Mouse (Mus musculus) ES-E14 (cell line): ENCODE results near the gene Mcm5. TPM values are rescaled to one million over a fixed set of nuclear protein-coding genes. Genes with fewer than 3 reads are reported as not detected.

ENCODE experiments used
- DNase-seq: peaks from one replicate; pipeline ENCODE4 v3.0.0-alpha.2; 2013; ENCODE audit warnings: low read depth, low spot score
- H3K27ac ChIP-seq: 2 replicates; pipeline ENCODE4 v1.5.1; 2012; ENCODE audit warnings: low read depth, mild to moderate bottlenecking, low read length, moderate library complexity, mixed read lengths; ENCODE audit not compliant: poor library complexity, insufficient read depth, severe bottlenecking
- H3K36me3 ChIP-seq: 2 replicates; pipeline ENCODE4 v1.6.1; 2012; ENCODE audit warnings: mild to moderate bottlenecking, low read length, moderate library complexity, mixed read lengths; ENCODE audit not compliant: control insufficient read depth, poor library complexity, insufficient read depth, severe bottlenecking
- H3K4me1 ChIP-seq, 2 experiments: fragments of 150-350 bp in 1 of 2; sonication (generic) in 1 of 2; 2 replicates each; pipeline ENCODE4 v1.6.1; 2012; ENCODE audit warnings: low read length in 2 of 2, mild to moderate bottlenecking in 1 of 2, mixed read lengths in 1 of 2; ENCODE audit not compliant: control insufficient read depth in 2 of 2, insufficient read depth in 2 of 2, poor library complexity in 1 of 2
- H3K4me3 ChIP-seq, 2 experiments: fragments of 150-350 bp in 1 of 2; sonication (generic) in 1 of 2; 2 replicates each; pipeline ENCODE4 v1.5.1; 2012; ENCODE audit warnings: low read length in 2 of 2, low read depth in 1 of 2, mild to moderate bottlenecking in 1 of 2, mixed read lengths in 1 of 2; ENCODE audit not compliant: insufficient read depth in 1 of 2, poor library complexity in 1 of 2, severe bottlenecking in 1 of 2
- H3K9ac ChIP-seq: 2 replicates; pipeline ENCODE4 v1.6.1; 2012; ENCODE audit warnings: low read depth, mild to moderate bottlenecking, low read length, mixed read lengths; ENCODE audit not compliant: poor library complexity, insufficient read depth, severe bottlenecking
- H3K9me3 ChIP-seq: fragments of 150-350 bp; sonication (generic); 2 replicates; pipeline ENCODE4 v1.6.1; 2012; ENCODE audit warnings: low read depth, mild to moderate bottlenecking, low read length; ENCODE audit not compliant: control insufficient read depth, insufficient read depth
- CHD2 ChIP-seq: IDR thresholded peaks from 2 replicates; pipeline ENCODE4 v1.6.1; 2014; ENCODE audit warnings: mild to moderate bottlenecking, low read depth, low read length, inconsistent platforms
- HCFC1 ChIP-seq: IDR thresholded peaks from 2 replicates; pipeline ENCODE4 v1.6.1; 2012; ENCODE audit warnings: low read length, inconsistent platforms, borderline replicate concordance; ENCODE audit not compliant: insufficient read depth
- MAFK ChIP-seq: IDR thresholded peaks from 2 replicates; pipeline ENCODE4 v1.6.1; 2014; ENCODE audit warnings: mild to moderate bottlenecking, low read depth, low read length, inconsistent platforms; ENCODE audit not compliant: insufficient read depth
- ZC3H11A ChIP-seq: IDR thresholded peaks from 2 replicates; pipeline ENCODE4 v1.6.1; 2012; ENCODE audit warnings: low read depth, mild to moderate bottlenecking, inconsistent platforms, low read length, borderline replicate concordance
- ZNF384 ChIP-seq: IDR thresholded peaks from 2 replicates; pipeline ENCODE4 v1.6.1; 2012; ENCODE audit warnings: low read depth, low read length, inconsistent platforms
- in situ Hi-C, 2 experiments: fragments of 600-800 bp; cut with MboI; formaldehyde crosslinking; loops; one replicate each; pipeline ENCODE4 v1.15.1; 2025; ENCODE audit warnings: low sequenced_read_pairs in 2 of 2, inconsistent platforms in 1 of 2; ENCODE audit not compliant: unreplicated experiment in 2 of 2
- total RNA-seq: library from RNA; depleted of rRNA; stranded (reverse); fragments of 300-350 nt; gene quantifications from 2 replicates; pipeline ENCODE4 v1.2.3, GENCODE M21; 2012; rRNA removed

Mcm5 gene
- 315 TPM in 2 replicates for total RNA-seq

GRCm38 (mm10) chr8:75109236-75109967 is at the start of gene Mcm5:
Gene Mcm5, plus strand, starts transcription at chr8:75109569.
- Histone ChIP-seq H3K36me3 (peaks cover 38% of the 10 kb centered on the region), H3K9me3 (no peaks in the 10 kb centered on the region), H3K4me1 (peaks cover 0 to 4% of the 10 kb centered on the region in 2 experiments; a peak in 1 of 4 replicates), H3K9ac (peak within 1 kb of the TSS; percentile 99), H3K4me3 (peak within 1 kb of the TSS; percentile 89 to 95), H3K27ac (peak within 1 kb of the TSS; percentile 75)
- in situ Hi-C loops, result no loop called here
- peak; percentile 99 for DNase-seq
- TF ChIP-seq CHD2 (peak; percentile 75), HCFC1 (no peak), ZNF384 (no peak), MAFK (no peak), ZC3H11A (peak; percentile 47)

DNA sequence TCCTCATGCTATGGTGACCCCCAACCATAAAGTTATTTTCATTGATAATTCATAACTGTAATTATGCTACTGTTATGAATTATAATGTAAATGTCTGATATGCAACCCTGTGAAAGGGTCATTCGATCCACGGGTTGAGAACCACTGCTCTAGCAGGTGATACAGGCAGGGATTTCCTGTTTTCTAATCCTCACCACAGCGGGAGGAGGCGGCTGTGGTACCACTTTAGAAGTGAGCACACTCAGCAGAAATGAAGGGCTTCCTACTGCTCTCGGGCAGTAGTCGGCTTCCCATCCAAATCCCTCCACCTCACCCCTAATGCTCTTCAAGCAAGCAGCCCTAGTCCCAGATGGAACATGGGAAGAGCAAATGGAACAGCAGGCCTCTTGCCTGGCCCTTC is 49.3 kb upstream of the Mcm5 start:
- Histone ChIP-seq H3K4me3 (no peak overlapping the region), H3K9ac (no peak overlapping the region), H3K36me3 (peaks cover 29% of the 10 kb centered on the region; the same call in 1 of the 2 replicates), H3K27ac (no peak overlapping the region), H3K4me1 (0 out of 4 replicates have a peak, but pooled peaks cover 0 to under 1% of the 10 kb centered on the region in 2 experiments), H3K9me3 (no peaks in the 10 kb centered on the region)
- no peak for DNase-seq
- TF ChIP-seq ZC3H11A, result no peak
- TF ChIP-seq CHD2, result no peak
- TF ChIP-seq HCFC1, result no peak
- TF ChIP-seq ZNF384, result no peak
- no peak for TF ChIP-seq MAFK
- in situ Hi-C loops, result no loop called here

- H3K4me1 ChIP-seq, result no peaks in the 10 kb centered on the region
- in situ Hi-C loops, result no loop called here
These were observed 48.6 kb upstream of the Mcm5 start for GRCm38 (mm10) chr8:75060815-75061214.

DNA sequence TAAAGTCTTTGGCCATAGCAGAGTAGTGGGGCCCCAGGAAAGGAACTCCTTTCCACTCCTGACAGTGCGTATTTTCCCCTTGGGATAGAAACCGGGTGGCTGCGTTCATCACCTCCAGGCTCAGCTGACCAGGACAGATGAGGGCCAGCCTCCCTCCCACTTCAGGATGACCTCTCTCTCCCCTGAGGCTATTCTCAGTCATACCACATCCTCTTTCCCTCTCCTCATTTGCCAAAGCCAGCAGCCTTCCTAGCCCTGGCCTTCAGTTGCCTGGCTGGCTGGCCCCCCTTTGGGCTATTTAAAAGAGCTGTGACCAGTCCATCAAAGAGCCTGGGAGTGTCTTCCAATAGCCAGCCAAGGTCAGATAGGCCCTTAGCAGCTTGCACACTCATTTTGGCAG is 46.1 kb upstream of the Mcm5 start:
- no peaks in the 10 kb centered on the region for H3K9me3 ChIP-seq
- DNase-seq, result no peak
- TF ChIP-seq CHD2 (no peak), ZC3H11A (no peak), ZNF384 (no peak), MAFK (no peak), HCFC1 (no peak)
- H3K27ac ChIP-seq, result no peak overlapping the region
- no peaks in the 10 kb centered on the region for H3K4me1 ChIP-seq
- H3K9ac ChIP-seq, result no peak overlapping the region
- peaks cover 30% of the 10 kb centered on the region; the same call in 1 of the 2 replicates for H3K36me3 ChIP-seq
- no peak overlapping the region for H3K4me3 ChIP-seq
- in situ Hi-C loops, result no loop called here

More at GRCm38 (mm10) chr8:75060815-75061214, 48.6 kb upstream of the Mcm5 start:
- peaks cover 30% of the 10 kb centered on the region; the same call in 1 of the 2 replicates for H3K36me3 ChIP-seq
- H3K27ac ChIP-seq, result no peak overlapping the region
- no peak for DNase-seq
- H3K4me3 ChIP-seq, result no peak overlapping the region
- TF ChIP-seq ZNF384 (no peak), MAFK (no peak), ZC3H11A (no peak), CHD2 (no peak), HCFC1 (no peak)
- no peaks in the 10 kb centered on the region for H3K9me3 ChIP-seq
- no peak overlapping the region for H3K9ac ChIP-seq
